Mouse (Mus musculus) forebrain, embryonic 10.5 days (tissue): ENCODE results near the gene Kcmf1. TPM values are rescaled to one million over a fixed set of nuclear protein-coding genes. Genes with fewer than 3 reads are reported as not detected.
"Not testable (repeated sequence)": the region's sequence is repeated elsewhere in the genome, so short reads cannot be mapped to it uniquely, and the experiment has no call there.

ENCODE experiments used
- DNase-seq: peaks from one replicate; pipeline ENCODE4 v3.0.0-alpha.2; 2017; ENCODE audit warnings: low spot score; ENCODE audit errors: extremely low spot score
- H3K27ac ChIP-seq: fragments of 300-500 bp; sonication (generic); 2 replicates; pipeline ENCODE4 v1.5.1; 2016; ENCODE audit warnings: mild to moderate bottlenecking
- H3K27me3 ChIP-seq: fragments of 300-500 bp; sonication (generic); 2 replicates; pipeline ENCODE4 v1.6.1; 2016; ENCODE audit warnings: mild to moderate bottlenecking; ENCODE audit not compliant: poor library complexity, severe bottlenecking
- H3K36me3 ChIP-seq: fragments of 300-500 bp; sonication (generic); replicated peaks from 2 replicates; pipeline ENCODE4 v1.6.1; 2016; ENCODE audit warnings: mild to moderate bottlenecking, moderate library complexity
- H3K4me1 ChIP-seq: fragments of 300-500 bp; sonication (generic); 2 replicates; pipeline ENCODE4 v1.6.1; 2016
- H3K4me3 ChIP-seq: fragments of 300-500 bp; sonication (generic); 2 replicates; pipeline ENCODE4 v1.5.1; 2016; ENCODE audit warnings: mild to moderate bottlenecking, moderate library complexity
- H3K9me3 ChIP-seq: fragments of 300-500 bp; sonication (generic); 2 replicates; pipeline ENCODE4 v1.6.1; 2016; ENCODE audit warnings: mild to moderate bottlenecking, moderate library complexity
- WGBS: fragments of 180-500 bp; shearing (Covaris S2); methylation state at CpG from one replicate; pipeline ENCODE4 v1.1.7; 2016; 5-methylcytosine and 5-hydroxymethylcytosine counted together
- polyA plus RNA-seq: library from polyadenylated mRNA; unstranded; fragments of >200 nt; fragmentation: Nextera tagmentation; extraction: Ambion mirVana; gene quantifications from 2 replicates; pipeline ENCODE4 v1.2.1, GENCODE M21; 2016

The Kcmf1 gene
- polyA plus RNA-seq, 1 experiment from 2014 or later = 30.1 TPM

GRCm38 (mm10) chr6:72866232-72866631, 33.5 kb downstream of the Kcmf1 start:
- no peaks in the 10 kb centered on the region for H3K9me3 ChIP-seq
- WGBS = 85% methylated on average over 2 of the region's 2 CpGs
- peaks cover 4% of the 10 kb centered on the region for H3K36me3 ChIP-seq
- H3K27ac ChIP-seq = no peak overlapping the region
- peaks cover 21% of the 10 kb centered on the region for H3K4me1 ChIP-seq
- DNase-seq = no peak
- H3K4me3 ChIP-seq = no peak overlapping the region
- no peaks in the 10 kb centered on the region for H3K27me3 ChIP-seq

GRCm38 (mm10) chr6:72862686-72863085, 37.1 kb downstream of the Kcmf1 start:
- peaks cover 16% of the 10 kb centered on the region for H3K4me1 ChIP-seq
- WGBS = 95% methylated on average over 5 of the region's 5 CpGs
- H3K4me3 ChIP-seq, H3K27me3 ChIP-seq, H3K27ac ChIP-seq, H3K9me3 ChIP-seq, DNase-seq: not testable (repeated sequence)
- H3K36me3 ChIP-seq = peaks cover 26% of the 10 kb centered on the region

- Histone ChIP-seq H3K4me1 (no peaks in the 10 kb centered on the region), H3K27ac (no peak overlapping the region), H3K4me3 (no peak overlapping the region), H3K36me3 (peaks cover 100% of the 10 kb centered on the region), H3K27me3 (no peaks in the 10 kb centered on the region), H3K9me3 (peaks cover 5% of the 10 kb centered on the region; the same call in 1 of the 2 replicates)
- WGBS = 96% methylated on average over 5 of the region's 5 CpGs
- DNase-seq = no peak
Observed at GRCm38 (mm10) chr6:72854256-72854655, 45.5 kb downstream of the Kcmf1 start.

GRCm38 (mm10) chr6:72852180-72852579, 47.6 kb downstream of the Kcmf1 start:
- H3K9me3 ChIP-seq = peaks cover 5% of the 10 kb centered on the region; the same call in 1 of the 2 replicates
- no peaks in the 10 kb centered on the region for H3K27me3 ChIP-seq
- H3K4me3 ChIP-seq = no peak overlapping the region
- no peaks in the 10 kb centered on the region for H3K4me1 ChIP-seq
- 84% methylated on average over 4 of the region's 4 CpGs for WGBS
- peaks cover 100% of the 10 kb centered on the region for H3K36me3 ChIP-seq
- no peak for DNase-seq
- H3K27ac ChIP-seq = no peak overlapping the region

- Histone ChIP-seq H3K9me3 (peaks cover 5% of the 10 kb centered on the region; the same call in 1 of the 2 replicates), H3K36me3 (peaks cover 100% of the 10 kb centered on the region), H3K27ac (no peak overlapping the region), H3K27me3 (no peaks in the 10 kb centered on the region), H3K4me1 (no peaks in the 10 kb centered on the region), H3K4me3 (no peak overlapping the region)
- WGBS = 81% methylated on average over 5 of the region's 5 CpGs
- no peak for DNase-seq
Observed at GRCm38 (mm10) chr6:72851633-72852032, 48.1 kb downstream of the Kcmf1 start.

- WGBS = 93% methylated on average over 7 of the region's 7 CpGs
- Histone ChIP-seq H3K9me3 (no peaks in the 10 kb centered on the region), H3K27me3 (no peaks in the 10 kb centered on the region), H3K4me3 (no peak overlapping the region), H3K36me3 (peaks cover 79% of the 10 kb centered on the region), H3K27ac (no peak overlapping the region), H3K4me1 (no peaks in the 10 kb centered on the region)
- DNase-seq = no peak
Observed at GRCm38 (mm10) chr6:72841986-72842502, 57.7 kb downstream of the Kcmf1 start.

- no peak for DNase-seq
- H3K9me3 ChIP-seq = no peaks in the 10 kb centered on the region
- no peaks in the 10 kb centered on the region for H3K27me3 ChIP-seq
- H3K36me3 ChIP-seq = peaks cover 75% of the 10 kb centered on the region
- WGBS = 94% methylated on average over 13 of the region's 13 CpGs
- no peaks in the 10 kb centered on the region for H3K4me1 ChIP-seq
- no peak overlapping the region for H3K27ac ChIP-seq
- H3K4me3 ChIP-seq = no peak overlapping the region
Observed at GRCm38 (mm10) chr6:72840867-72841780, 58.7 kb downstream of the Kcmf1 start.

- H3K4me1 ChIP-seq = no peaks in the 10 kb centered on the region
- H3K4me3 ChIP-seq = no peak overlapping the region
- H3K27ac ChIP-seq = no peak overlapping the region
- 97% methylated on average over 4 of the region's 4 CpGs for WGBS
- no peaks in the 10 kb centered on the region for H3K9me3 ChIP-seq
- H3K27me3 ChIP-seq = no peaks in the 10 kb centered on the region
- H3K36me3 ChIP-seq = peaks cover 41% of the 10 kb centered on the region
- no peak for DNase-seq
Observed at GRCm38 (mm10) chr6:72837756-72838155, 62.0 kb downstream of the Kcmf1 start.

- WGBS = 69% methylated on average over 4 of the region's 4 CpGs
- no peak for DNase-seq
- no peak overlapping the region for H3K4me3 ChIP-seq
Observed at GRCm38 (mm10) chr6:72834518-72834917, 65.3 kb downstream of the Kcmf1 start.

GRCm38 (mm10) chr6:72831858-72832257, 67.9 kb downstream of the Kcmf1 start:
- DNase-seq = no peak
- peaks cover 4% of the 10 kb centered on the region for H3K4me1 ChIP-seq
- peaks cover 5% of the 10 kb centered on the region for H3K27me3 ChIP-seq
- H3K36me3 ChIP-seq = 0 out of 2 replicates have a peak, but pooled peaks cover 4% of the 10 kb centered on the region
- no peak overlapping the region for H3K27ac ChIP-seq
- no peak overlapping the region for H3K4me3 ChIP-seq
- 62% methylated on average over 3 of the region's 3 CpGs for WGBS
- no peaks in the 10 kb centered on the region for H3K9me3 ChIP-seq

More at GRCm38 (mm10) chr6:72834518-72834917, 65.3 kb downstream of the Kcmf1 start:
- Histone ChIP-seq H3K9me3 (no peaks in the 10 kb centered on the region), H3K27ac (no peak overlapping the region), H3K36me3 (peaks cover 11% of the 10 kb centered on the region), H3K4me1 (no peaks in the 10 kb centered on the region), H3K27me3 (no peaks in the 10 kb centered on the region)

- Histone ChIP-seq H3K9me3 (no peaks in the 10 kb centered on the region), H3K27ac (no peak overlapping the region), H3K27me3 (peaks cover 11% of the 10 kb centered on the region), H3K4me1 (peaks cover 4% of the 10 kb centered on the region), H3K36me3 (0 out of 2 replicates have a peak, but pooled peaks cover 2% of the 10 kb centered on the region), H3K4me3 (no peak overlapping the region)
- DNase-seq = peak; percentile 79
- WGBS = 30% methylated on average over 3 of the region's 3 CpGs
Observed at GRCm38 (mm10) chr6:72831276-72831675, 68.5 kb downstream of the Kcmf1 start.

- DNase-seq = no peak
- H3K4me3 ChIP-seq = no peak overlapping the region
- H3K36me3 ChIP-seq = no peaks in the 10 kb centered on the region
- no peak overlapping the region for H3K27ac ChIP-seq
- no peaks in the 10 kb centered on the region for H3K9me3 ChIP-seq
- H3K4me1 ChIP-seq = peaks cover 16% of the 10 kb centered on the region
- peaks cover 28% of the 10 kb centered on the region for H3K27me3 ChIP-seq
- 80% methylated on average over 3 of the region's 3 CpGs for WGBS
Observed at GRCm38 (mm10) chr6:72828857-72829256, 70.9 kb downstream of the Kcmf1 start.

- H3K9me3 ChIP-seq, H3K36me3 ChIP-seq, H3K27ac ChIP-seq, H3K4me3 ChIP-seq, DNase-seq: not testable (repeated sequence)
- peaks cover 28% of the 10 kb centered on the region for H3K27me3 ChIP-seq
- H3K4me1 ChIP-seq = peaks cover 16% of the 10 kb centered on the region
- 12% methylated on average over 9 of the region's 9 CpGs for WGBS
Observed at GRCm38 (mm10) chr6:72828037-72828436, 71.7 kb downstream of the Kcmf1 start.
